Mouse (Mus musculus) heart, postnatal 0 days (tissue): Measurements from ENCODE around the gene Scel.

Experiments used
- CTCF ChIP-seq: IDR thresholded peaks from 2 replicates; pipeline ENCODE4 v1.5.1; 2016; ENCODE audit warnings: antibody characterized with exemption, control low read depth, low read depth
- EP300 ChIP-seq: IDR thresholded peaks from 2 replicates; pipeline ENCODE4 v1.6.1; 2016; ENCODE audit warnings: antibody characterized with exemption, low read depth

DNA sequence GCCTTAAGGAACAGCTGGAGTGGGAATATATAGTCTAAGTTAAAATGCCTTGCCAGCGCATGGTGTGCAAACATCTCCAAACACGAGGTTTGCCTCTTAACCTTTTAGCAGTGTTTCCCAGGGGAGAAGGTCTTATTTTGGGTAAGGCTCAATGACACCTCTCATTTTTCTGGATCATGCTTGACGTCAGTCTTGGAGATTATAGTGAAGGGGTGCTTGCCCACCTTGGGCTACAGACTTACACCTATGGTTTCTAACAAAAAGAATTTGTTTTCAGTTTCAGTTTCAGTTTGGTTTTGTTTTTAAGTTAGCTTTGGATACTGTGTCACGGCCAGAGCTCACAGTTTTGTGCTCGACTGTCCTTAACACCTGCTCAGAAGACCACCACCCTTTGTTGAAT, 140.7 kb downstream of the Scel start:
- TF ChIP-seq CTCF (no peak), EP300 (no peak)
